Mouse (Mus musculus) stomach, postnatal 0 days (tissue): ENCODE data around the gene Ncl. TPM values are rescaled to one million over a fixed set of nuclear protein-coding genes. Genes with fewer than 3 reads are reported as not detected.

Experiments
- ATAC-seq: fragments of 200-750 bp; cut with Nextera tagmentation; 2 replicates; pipeline ENCODE4 v1.8.0; 2017; ENCODE audit not compliant: low FRiP score, low TSS enrichment
- DNase-seq: peaks from one replicate; pipeline ENCODE4 v3.0.0-alpha.2; 2016; ENCODE audit warnings: low spot score
- H3K27ac ChIP-seq: fragments of 300-500 bp; sonication (generic); replicated peaks from 2 replicates; pipeline ENCODE4 v1.5.1; 2014; ENCODE audit warnings: mild to moderate bottlenecking, control low read depth
- H3K27me3 ChIP-seq: fragments of 300-500 bp; sonication (generic); 2 replicates; pipeline ENCODE4 v1.6.1; 2014; ENCODE audit warnings: low read length; ENCODE audit not compliant: control insufficient read depth, insufficient read depth
- H3K36me3 ChIP-seq: fragments of 300-500 bp; sonication (generic); 2 replicates; pipeline ENCODE4 v1.6.1; 2014; ENCODE audit warnings: low read length, mixed read lengths; ENCODE audit not compliant: control insufficient read depth, insufficient read depth
- H3K4me1 ChIP-seq: fragments of 300-500 bp; sonication (generic); replicated peaks from 2 replicates; pipeline ENCODE4 v1.6.1; 2014; ENCODE audit warnings: antibody characterized with exemption; ENCODE audit not compliant: control insufficient read depth, insufficient read depth
- H3K4me2 ChIP-seq: fragments of 300-500 bp; sonication (generic); replicated peaks from 2 replicates; pipeline ENCODE4 v1.6.1; 2014; ENCODE audit warnings: low read depth, mild to moderate bottlenecking, control low read depth, moderate library complexity
- H3K4me3 ChIP-seq: fragments of 300-500 bp; sonication (generic); 2 replicates; pipeline ENCODE4 v1.5.1; 2014; ENCODE audit warnings: low read depth, low read length, control low read depth
- H3K9ac ChIP-seq: fragments of 300-500 bp; sonication (generic); 2 replicates; pipeline ENCODE4 v1.6.1; 2014; ENCODE audit warnings: mild to moderate bottlenecking, low read length, control low read depth, mixed read lengths
- H3K9me3 ChIP-seq: fragments of 300-500 bp; sonication (generic); 2 replicates; pipeline ENCODE4 v1.6.1; 2016; ENCODE audit warnings: low read length; ENCODE audit not compliant: control insufficient read depth
- CTCF ChIP-seq: IDR thresholded peaks from 2 replicates; pipeline ENCODE4 v1.5.1; 2016; ENCODE audit warnings: antibody characterized with exemption, low read depth, mild to moderate bottlenecking, moderate library complexity
- EP300 ChIP-seq: optimal IDR thresholded peaks from 2 replicates; pipeline ENCODE3; 2016; ENCODE audit warnings: antibody characterized with exemption
- WGBS: fragments of 180-500 bp; shearing (Covaris S2); extraction: QIAGEN DNeasy Blood & Tissue Kit; methylation state at CpG from one replicate; pipeline ENCODE4 v1.1.7; 2014; 5-methylcytosine and 5-hydroxymethylcytosine counted together
- polyA plus RNA-seq: library from polyadenylated mRNA; unstranded; fragments of >200 nt; fragmentation: Nextera tagmentation; extraction: Ambion mirVana; gene quantifications from 2 replicates; pipeline ENCODE4 v1.2.1, GENCODE M21; 2015

Gene Ncl
- polyA plus RNA-seq, 1 experiment from 2014 or later: 198 TPM

DNA sequence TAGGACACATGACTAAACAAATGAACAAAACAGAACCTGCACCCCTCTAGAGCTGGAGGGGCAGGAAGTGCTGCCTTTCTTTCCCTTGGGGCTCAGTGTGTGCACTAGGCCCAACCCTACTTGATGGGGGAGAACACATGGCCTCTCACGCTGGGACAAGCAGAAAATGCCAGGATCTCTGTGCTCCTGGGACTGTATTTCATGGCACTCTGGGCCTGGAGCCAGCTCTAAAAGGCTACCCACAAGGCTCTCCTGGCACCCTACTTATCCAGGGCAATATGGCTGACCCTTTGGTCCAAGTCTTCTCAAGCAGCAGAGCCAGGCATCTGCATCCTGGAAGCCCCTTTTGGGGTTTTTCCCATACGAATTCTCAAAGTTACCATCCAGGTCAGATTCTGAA lies 32.2 kb upstream of the Ncl start:
- Histone ChIP-seq H3K36me3 (no peaks in the 10 kb centered on the region), H3K4me1 (no peaks in the 10 kb centered on the region), H3K9ac (no peak overlapping the region), H3K27me3 (no peaks in the 10 kb centered on the region; the same call in 1 of the 2 replicates), H3K4me3 (no peak overlapping the region), H3K4me2 (no peak overlapping the region), H3K27ac (no peak overlapping the region), H3K9me3 (no peaks in the 10 kb centered on the region)
- DNase-seq: no peak
- ATAC-seq: 0 out of 2 replicates have a peak, but pooled peaks have one; percentile 28
- 64% methylated on average over 2 of the region's 2 CpGs for WGBS
- TF ChIP-seq EP300 (no peak), CTCF (no peak)

DNA sequence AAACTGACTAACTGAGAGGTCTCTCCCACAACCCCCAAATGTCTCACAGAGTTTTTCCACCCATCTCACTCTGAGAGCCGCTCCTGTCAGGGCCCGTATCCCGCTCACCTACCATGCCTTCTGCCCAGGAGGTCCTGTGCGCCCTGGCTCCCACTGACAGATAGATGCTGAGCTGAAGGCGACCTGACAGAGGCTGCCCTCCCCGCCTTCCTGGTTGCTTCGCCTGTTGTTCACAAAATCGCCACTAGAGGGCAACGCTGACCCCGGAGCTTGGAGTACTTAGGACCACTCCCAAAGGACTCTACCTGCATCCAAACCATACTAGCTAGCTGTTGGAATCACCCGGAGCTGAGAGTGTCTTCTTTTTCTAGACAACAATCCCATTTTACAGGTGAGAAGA lies 30.0 kb upstream of the Ncl start:
- Histone ChIP-seq H3K27ac (no peak overlapping the region), H3K4me2 (no peak overlapping the region), H3K36me3 (no peaks in the 10 kb centered on the region), H3K9ac (no peak overlapping the region), H3K9me3 (no peaks in the 10 kb centered on the region), H3K27me3 (no peaks in the 10 kb centered on the region; the same call in 1 of the 2 replicates), H3K4me3 (no peak overlapping the region), H3K4me1 (no peaks in the 10 kb centered on the region)
- WGBS: 2% methylated on average over 11 of the region's 11 CpGs
- peak; percentile 77 for DNase-seq
- TF ChIP-seq CTCF (peak; percentile 91), EP300 (no peak)
- ATAC-seq: peak; percentile 50

DNA sequence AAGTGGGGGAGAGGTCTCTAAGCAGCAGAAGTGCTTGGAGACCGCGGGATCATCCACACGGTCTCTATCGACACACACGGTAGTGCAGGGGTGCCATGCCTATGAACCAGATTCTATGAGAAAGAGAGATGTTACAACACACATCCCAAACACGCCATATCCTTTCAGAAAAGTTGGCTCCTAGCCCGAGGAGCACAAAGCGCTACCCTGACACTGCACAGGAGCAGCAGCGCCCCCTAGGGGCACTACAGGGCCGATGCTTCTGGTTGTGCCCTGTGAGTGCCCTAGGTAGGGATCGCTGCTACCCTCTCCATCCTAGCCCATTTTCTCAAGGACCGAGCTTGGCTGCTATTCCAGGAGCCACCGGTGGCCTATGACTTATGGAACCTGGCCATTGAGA lies 21.8 kb upstream of the Ncl start:
- no peak overlapping the region for H3K9ac ChIP-seq
- ATAC-seq (peak; percentile 58), DNase-seq (peak; percentile 79)
- no peak overlapping the region for H3K27ac ChIP-seq
- H3K4me2 ChIP-seq: peak overlapping the region; percentile 23; the same call in 1 of the 2 replicates
- TF ChIP-seq CTCF (peak; percentile 85), EP300 (no peak)
- H3K27me3 ChIP-seq: no peaks in the 10 kb centered on the region
- no peaks in the 10 kb centered on the region for H3K9me3 ChIP-seq
- no peaks in the 10 kb centered on the region for H3K36me3 ChIP-seq
- H3K4me3 ChIP-seq: no peak overlapping the region
- no peaks in the 10 kb centered on the region for H3K4me1 ChIP-seq
- WGBS: 31% methylated on average over 13 of the region's 13 CpGs

DNA sequence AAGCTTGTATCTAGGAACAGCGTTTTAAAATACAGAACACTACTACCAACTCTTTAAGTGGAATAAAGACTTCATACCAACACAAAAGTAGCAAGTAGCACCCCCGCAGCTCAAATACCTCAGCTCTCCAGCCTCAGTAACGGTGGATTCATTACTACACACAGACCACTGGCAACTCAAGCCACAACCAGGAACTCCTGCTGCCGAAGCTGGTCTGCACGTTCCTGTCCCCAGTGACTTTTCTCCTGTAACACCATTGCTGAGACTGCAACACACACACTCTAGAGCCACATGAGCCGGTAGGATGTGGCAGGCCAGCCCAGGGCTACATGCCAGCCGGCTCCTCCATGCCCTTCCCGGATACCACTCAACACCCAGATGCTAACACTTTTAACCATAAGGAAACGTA lies 20.0 kb upstream of the Ncl start:
- ATAC-seq (no peak), DNase-seq (no peak)
- Histone ChIP-seq H3K9me3 (no peaks in the 10 kb centered on the region), H3K4me3 (no peak overlapping the region), H3K27me3 (no peaks in the 10 kb centered on the region), H3K4me1 (no peaks in the 10 kb centered on the region), H3K4me2 (no peak overlapping the region), H3K27ac (peak overlapping the region; percentile 53), H3K36me3 (no peaks in the 10 kb centered on the region), H3K9ac (no peak overlapping the region)
- TF ChIP-seq CTCF: no peak
- no peak for TF ChIP-seq EP300
- WGBS: 62% methylated on average over 9 of the region's 9 CpGs

DNA sequence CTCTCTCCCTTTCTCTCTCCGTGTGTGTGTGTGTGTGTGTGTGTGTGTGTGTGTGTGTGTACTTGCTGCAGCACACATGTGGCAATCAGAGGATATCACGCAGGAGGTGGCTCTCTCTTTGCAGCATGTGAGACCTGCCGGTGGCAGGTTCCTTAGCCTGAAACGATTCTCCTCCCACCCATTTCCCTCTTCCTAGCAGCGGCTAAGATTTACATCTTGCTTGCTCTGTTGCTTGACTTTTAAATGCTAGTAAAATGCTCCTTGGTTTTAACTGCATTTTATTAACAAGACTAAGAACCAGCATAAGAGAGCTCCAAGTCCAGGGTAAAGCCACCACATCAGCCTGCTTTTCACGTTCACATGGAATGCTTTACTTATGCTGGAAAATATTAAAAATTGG lies 19.5 kb upstream of the Ncl start:
- no peak for DNase-seq
- WGBS: 53% methylated on average over 6 of the region's 6 CpGs

DNA sequence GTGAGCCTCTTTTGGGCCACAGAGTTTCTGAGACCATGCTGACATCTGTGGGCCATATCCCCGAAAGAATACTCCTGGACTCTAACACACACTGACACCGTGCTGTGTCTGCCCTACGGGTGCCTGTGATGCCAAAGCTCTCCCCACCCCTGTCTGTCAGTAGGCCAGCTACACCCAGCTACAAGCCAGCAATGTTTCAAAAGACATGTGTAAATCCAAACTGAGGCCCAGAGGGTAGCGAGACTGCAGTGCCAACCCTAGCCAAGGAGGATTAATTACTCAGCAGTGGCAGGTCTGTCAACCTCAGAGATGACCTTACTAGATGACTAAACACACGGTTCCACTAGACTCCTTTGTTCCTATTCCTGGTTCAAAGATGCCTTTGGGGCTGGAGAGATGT lies 17.2 kb upstream of the Ncl start:
- Histone ChIP-seq H3K4me2 (no peak overlapping the region), H3K9ac (no peak overlapping the region), H3K27me3 (no peaks in the 10 kb centered on the region), H3K27ac (no peak overlapping the region), H3K9me3 (no peaks in the 10 kb centered on the region), H3K4me1 (no peaks in the 10 kb centered on the region), H3K36me3 (no peaks in the 10 kb centered on the region), H3K4me3 (no peak overlapping the region)
- ATAC-seq: no peak
- 62% methylated on average over 5 of the region's 5 CpGs for WGBS
- TF ChIP-seq CTCF (no peak), EP300 (no peak)
- no peak for DNase-seq

More for the DNA sequence above, 19.5 kb upstream of the Ncl start:
- no peak for TF ChIP-seq EP300
- TF ChIP-seq CTCF: no peak
- Histone ChIP-seq H3K4me1 (no peaks in the 10 kb centered on the region), H3K9ac (no peak overlapping the region), H3K36me3 (no peaks in the 10 kb centered on the region), H3K9me3 (no peaks in the 10 kb centered on the region), H3K27ac (0 out of 2 replicates have a peak overlapping the region, but pooled peaks have one; percentile 18), H3K27me3 (no peaks in the 10 kb centered on the region), H3K4me2 (no peak overlapping the region), H3K4me3 (no peak overlapping the region)
- no peak for ATAC-seq
